20 mouse cellular contexts compared by ENCODE assay signal in genomic region chr14:26591353-26591752, GRCm38 (mm10). TPM values are rescaled to one million over a fixed set of nuclear protein-coding genes. Genes with fewer than 3 reads are reported as not detected.
DNase-seq lines count a peak whose midpoint lies in the region; ATAC-seq and TF ChIP-seq lines count a peak whose summit lies in the region.
"Had no signal": no experiment of that assay in that cellular context is flagged by ENCODE, and none has a peak within 500 bp of the region (broad histone marks: within the 10 kb centered on the region; RNA-seq: fewer than 3 reads in every experiment).

No protein-coding gene starts in this region.

- no peak overlapping the region for H3K4me2 ChIP-seq in heart, postnatal 0 days (ENCODE audit: low read depth, low read length)
- no peak overlapping the region for H3K4me2 ChIP-seq in liver, embryonic 13.5 days
- H3K4me2 ChIP-seq: embryonic facial prominence, embryonic 13.5 days; forebrain, embryonic 12.5 days; limb, embryonic 13.5 days; neural tube, embryonic 15.5 days had no signal

- TF ChIP-seq CTCF in heart, postnatal 0 days (IDR thresholded peaks at IDR 0.05; ENCODE audit: low read depth) = peak; percentile 18; the same call in 1 of the 2 replicates

- no peaks in the 10 kb centered on the region for H3K27me3 ChIP-seq in heart, postnatal 0 days (ENCODE audit: control insufficient read depth, insufficient read depth, low read length)
- no peaks in the 10 kb centered on the region for H3K27me3 ChIP-seq in liver, embryonic 13.5 days
- H3K27me3 ChIP-seq: embryonic facial prominence, embryonic 13.5 days; forebrain, embryonic 12.5 days; limb, embryonic 13.5 days; neural tube, embryonic 15.5 days had no signal

- DNase-seq in heart, postnatal 0 days (ENCODE audit: low spot score) = no peak
- DNase-seq in heart, adult 11 months = no peak
- peak; percentile 47 for DNase-seq in thymus, postnatal 0 days (ENCODE audit: low spot score)
- no peak for DNase-seq in thymus, postnatal 25 days
- DNase-seq in liver, embryonic 13.5 days = peak; percentile 23
- no peak for DNase-seq in urinary bladder, adult 18-20 months (ENCODE audit: low spot score in 2 of 2)
- DNase-seq in MN1 (ENCODE audit: low spot score) = no peak
- DNase-seq in kidney, adult 11 months = no peak
- DNase-seq: adrenal gland, postnatal 36 days; cerebellum, adult 11 months; cerebellum, postnatal 36 days; heart, adult 2 months; kidney, adult 18-20 months; lung, postnatal 36 days; right cerebral cortex, adult 18-20 months; thymus, adult 18-20 months had no signal

- H3K4me3 ChIP-seq in heart, postnatal 0 days (ENCODE audit: low read depth, low read length) = no peak overlapping the region
- H3K4me3 ChIP-seq in liver, embryonic 13.5 days (replicated peaks) = no peak overlapping the region
- H3K4me3 ChIP-seq: embryonic facial prominence, embryonic 13.5 days; forebrain, embryonic 12.5 days; heart, adult 2 months; limb, embryonic 13.5 days; neural tube, embryonic 15.5 days had no signal

- no peak for TF ChIP-seq EP300 in heart, postnatal 0 days (IDR thresholded peaks at IDR 0.05; ENCODE audit: low read depth)

- ATAC-seq in heart, postnatal 0 days (ENCODE audit: insufficient read depth, low read depth) = no peak
- no peak for ATAC-seq in liver, embryonic 13.5 days (ENCODE audit: low read depth)

- H3K9ac ChIP-seq in heart, postnatal 0 days (replicated peaks; ENCODE audit: low read depth, low read length) = no peak overlapping the region
- H3K9ac ChIP-seq in liver, embryonic 13.5 days = no peak overlapping the region
- H3K9ac ChIP-seq: embryonic facial prominence, embryonic 13.5 days; forebrain, embryonic 12.5 days; limb, embryonic 13.5 days; neural tube, embryonic 15.5 days had no signal

- peaks cover 11% of the 10 kb centered on the region for H3K4me1 ChIP-seq in heart, postnatal 0 days (ENCODE audit: control insufficient read depth, insufficient read depth)
- peaks cover 78% of the 10 kb centered on the region for H3K4me1 ChIP-seq in liver, embryonic 13.5 days (replicated peaks)
- H3K4me1 ChIP-seq: forebrain, embryonic 12.5 days had no signal

- H3K9me3 ChIP-seq in heart, postnatal 0 days (replicated peaks; ENCODE audit: control insufficient read depth, low read length) = no peaks in the 10 kb centered on the region
- H3K9me3 ChIP-seq in liver, embryonic 13.5 days (replicated peaks) = no peaks in the 10 kb centered on the region
- H3K9me3 ChIP-seq: embryonic facial prominence, embryonic 13.5 days; forebrain, embryonic 12.5 days; limb, embryonic 13.5 days; neural tube, embryonic 15.5 days had no signal

- H3K36me3 ChIP-seq in heart, postnatal 0 days (replicated peaks; ENCODE audit: control insufficient read depth, insufficient read depth, low read length) = peaks cover 5% of the 10 kb centered on the region; the same call in 1 of the 2 replicates
- H3K36me3 ChIP-seq in liver, embryonic 13.5 days = 0 out of 2 replicates have a peak, but pooled peaks cover 3% of the 10 kb centered on the region

- no peak overlapping the region for H3K27ac ChIP-seq in heart, postnatal 0 days (ENCODE audit: low read depth)
- peak overlapping the region; percentile 44 for H3K27ac ChIP-seq in liver, embryonic 13.5 days
- H3K27ac ChIP-seq: embryonic facial prominence, embryonic 13.5 days; forebrain, embryonic 12.5 days; heart, adult 2 months; limb, embryonic 13.5 days; neural tube, embryonic 15.5 days had no signal

RNA-seq across cellular contexts. Expression of gene Dennd6a, which starts 17.7 kb away (rescaled TPM):
- total RNA-seq in heart, postnatal 0 days (2014; rRNA removed; ENCODE audit: low replicate concordance) = 20.3 and 32.4 TPM in 2 replicates
- 16.0 and 17.6 TPM in 2 replicates for polyA plus RNA-seq in heart, postnatal 0 days (2015; fragmentation: Nextera tagmentation; extraction: Ambion mirVana)
- 30.7 and 41.4 TPM in 2 replicates for polyA plus RNA-seq in thymus, postnatal 0 days (2015; fragmentation: Nextera tagmentation; extraction: Ambion mirVana)
- polyA plus RNA-seq in liver, embryonic 13.5 days (2015; fragmentation: Nextera tagmentation; extraction: Ambion mirVana) = 12.4 and 14.4 TPM in 2 replicates

RNA-seq across cellular contexts. Expression of gene Arf4, which starts 46.5 kb away (rescaled TPM):
- total RNA-seq in heart, postnatal 0 days (2014; rRNA removed; ENCODE audit: low replicate concordance) = 104 and 119 TPM in 2 replicates
- polyA plus RNA-seq in heart, postnatal 0 days (2015; fragmentation: Nextera tagmentation; extraction: Ambion mirVana) = 264 and 270 TPM in 2 replicates
- polyA plus RNA-seq in thymus, postnatal 0 days (2015; fragmentation: Nextera tagmentation; extraction: Ambion mirVana) = 257 and 289 TPM in 2 replicates
- polyA plus RNA-seq in liver, embryonic 13.5 days (2015; fragmentation: Nextera tagmentation; extraction: Ambion mirVana) = 160 and 203 TPM in 2 replicates

RNA-seq across cellular contexts. Expression of gene Slmap, which starts 56.6 kb away (rescaled TPM):
- total RNA-seq in heart, postnatal 0 days (2014; rRNA removed; ENCODE audit: low replicate concordance) = 146 and 248 TPM in 2 replicates
- 105 and 140 TPM in 2 replicates for polyA plus RNA-seq in heart, postnatal 0 days (2015; fragmentation: Nextera tagmentation; extraction: Ambion mirVana)
- 16.8 and 19.6 TPM in 2 replicates for polyA plus RNA-seq in thymus, postnatal 0 days (2015; fragmentation: Nextera tagmentation; extraction: Ambion mirVana)
- polyA plus RNA-seq in liver, embryonic 13.5 days (2015; fragmentation: Nextera tagmentation; extraction: Ambion mirVana) = 10.2 and 12.1 TPM in 2 replicates

Comparison
In these comparisons a context has a peak if more than half of its experiments do, and no peak if none do; other contexts are left out.
1. DNase-seq: peak in thymus, postnatal 0 days (single experiment) and liver, embryonic 13.5 days (single experiment); none in heart, postnatal 0 days (single experiment), heart, adult 11 months (single experiment), thymus, postnatal 25 days (single experiment), urinary bladder, adult 18-20 months (0 of 2), MN1 (single experiment) and kidney, adult 11 months (single experiment).